Mouse (Mus musculus): ENCODE measurements around the gene Tnpo1. TPM values are rescaled to one million over a fixed set of nuclear protein-coding genes. Genes with fewer than 3 reads are reported as not detected.

The Tnpo1 gene
- total RNA-seq, 2 experiments from 2014 or later: 74.0 to 80.5 TPM

DNA sequence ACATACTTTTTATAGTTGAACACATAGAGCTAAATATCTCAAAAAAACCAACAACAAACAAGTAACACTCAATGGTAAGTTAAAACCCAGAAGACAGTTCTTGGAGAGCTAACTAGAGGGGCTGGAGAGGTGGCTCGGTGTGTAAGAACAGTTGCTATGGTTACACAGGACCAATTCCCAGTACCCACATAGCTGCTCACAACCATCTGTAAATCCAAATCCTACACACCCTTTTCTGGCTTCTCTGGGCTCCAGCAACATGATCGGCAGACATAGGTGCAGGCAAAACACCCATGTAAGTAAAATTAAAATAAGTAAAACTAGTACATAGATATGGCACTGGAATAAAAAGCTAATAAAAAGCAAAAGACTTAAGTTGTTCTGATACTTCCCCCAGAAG lies 31.3 kb downstream of the Tnpo1 start:
- intact Hi-C loops (cut with DNase I): no loop called here
- DNase-seq: no peak

DNA sequence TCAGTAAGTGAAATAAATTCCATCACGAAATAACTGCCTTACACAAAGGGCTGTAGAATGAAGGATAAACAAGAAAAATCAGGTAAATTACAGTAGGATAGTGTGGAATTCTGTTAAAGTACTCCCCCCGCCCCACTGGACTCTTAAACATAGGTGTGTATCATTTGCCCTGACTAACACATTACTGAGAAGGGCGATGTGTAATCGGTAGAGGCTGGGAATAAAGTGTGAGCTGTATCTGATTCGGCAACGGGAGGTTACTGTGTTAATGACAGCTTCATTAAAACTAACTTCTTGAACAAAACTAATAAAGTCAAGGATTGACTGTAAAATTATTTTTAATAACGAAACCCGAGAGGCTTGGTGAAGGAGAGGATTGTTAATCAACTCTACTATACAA lies 34.7 kb downstream of the Tnpo1 start:
- intact Hi-C loops (cut with DNase I): loop anchor here (2.0 kb wide), 1 partner anchor 33 kb away; no protein-coding TSS in a partner anchor

DNA sequence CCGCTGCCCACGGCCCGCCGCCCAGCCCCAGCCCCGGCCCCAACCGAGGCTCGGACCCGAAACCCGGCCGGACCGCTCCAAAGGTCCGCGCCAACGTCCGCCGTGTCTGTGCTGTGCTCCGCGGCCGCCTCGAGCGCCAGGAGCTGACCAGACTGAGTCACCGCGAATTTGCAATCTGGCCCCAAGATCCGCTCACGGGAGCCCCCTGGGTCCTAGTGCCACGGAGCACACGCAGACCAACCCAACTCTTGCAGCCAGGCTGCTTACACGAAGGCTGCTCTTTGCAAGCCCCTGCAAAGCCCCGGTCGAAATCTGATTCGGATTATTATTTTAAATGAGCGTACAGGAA lies 35.3 kb downstream of the Tnpo1 start:
- intact Hi-C loops (cut with DNase I): loop anchor here (2.0 kb wide), 1 partner anchor 34 kb away; no protein-coding TSS in a partner anchor
- peak; percentile 84 to 85 for DNase-seq

More for the DNA sequence above, 34.7 kb downstream of the Tnpo1 start:
- no peak for DNase-seq

DNA sequence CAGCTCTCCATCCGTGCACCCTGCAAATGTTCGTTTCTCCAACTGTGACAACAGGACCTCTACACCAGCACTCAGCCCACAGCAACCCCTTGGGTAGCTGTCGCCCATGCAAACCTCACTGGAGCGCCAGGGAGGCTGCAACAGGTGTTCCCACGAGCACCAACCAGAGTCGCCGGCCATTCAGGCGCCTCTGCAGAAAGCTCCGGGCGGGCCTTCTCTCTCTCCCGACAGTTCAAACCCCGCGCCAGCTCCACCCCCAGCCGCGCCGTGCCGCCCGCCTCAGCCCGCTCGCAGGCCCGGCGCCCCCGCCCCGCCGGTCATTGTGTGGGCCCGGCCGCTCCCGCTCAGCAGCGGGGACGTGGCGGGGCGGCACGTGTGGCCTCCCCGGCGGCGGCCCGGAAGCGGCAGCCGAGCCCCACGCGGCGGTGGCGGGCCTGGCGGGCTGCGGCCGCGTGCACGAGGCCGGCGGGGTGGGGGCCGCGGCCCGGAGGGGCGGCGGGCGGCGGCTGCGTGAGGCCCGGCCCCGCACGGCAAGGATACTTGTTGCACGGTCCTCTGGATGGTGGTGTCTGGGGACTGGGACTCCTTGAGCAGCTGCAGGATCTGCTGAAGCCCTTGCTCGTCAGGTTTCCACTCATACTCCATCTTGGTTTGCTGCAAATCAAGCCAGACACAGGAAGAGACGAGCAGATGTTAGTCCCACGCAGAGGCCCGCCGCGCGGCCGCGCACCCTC lies 35.9 kb downstream of the Tnpo1 start:
- peak; percentile 68 to 76 for DNase-seq
- intact Hi-C loops (cut with DNase I): loop anchor here (2.0 kb wide), 1 partner anchor 34 kb away; no protein-coding TSS in a partner anchor

DNA sequence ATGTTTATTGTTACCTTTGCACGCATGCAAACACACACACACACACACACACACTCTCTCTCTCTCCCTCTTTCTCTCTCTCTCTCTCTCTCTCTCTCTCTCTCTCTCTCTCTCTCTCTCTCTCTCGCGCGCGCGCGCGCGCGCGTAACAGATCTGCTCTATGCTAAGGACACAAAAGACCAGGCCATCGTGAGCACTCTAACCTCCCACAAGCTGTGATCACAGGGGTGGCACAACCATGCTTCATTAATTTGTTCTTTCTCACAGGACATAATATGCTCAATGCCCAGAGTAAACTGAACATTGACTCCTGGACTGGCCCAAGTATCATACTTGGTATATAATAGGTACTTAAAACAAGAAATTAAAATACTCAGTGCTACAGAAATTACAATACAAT lies 37.0 kb downstream of the Tnpo1 start:
- no peak for DNase-seq
- intact Hi-C loops (cut with DNase I): no loop called here

DNA sequence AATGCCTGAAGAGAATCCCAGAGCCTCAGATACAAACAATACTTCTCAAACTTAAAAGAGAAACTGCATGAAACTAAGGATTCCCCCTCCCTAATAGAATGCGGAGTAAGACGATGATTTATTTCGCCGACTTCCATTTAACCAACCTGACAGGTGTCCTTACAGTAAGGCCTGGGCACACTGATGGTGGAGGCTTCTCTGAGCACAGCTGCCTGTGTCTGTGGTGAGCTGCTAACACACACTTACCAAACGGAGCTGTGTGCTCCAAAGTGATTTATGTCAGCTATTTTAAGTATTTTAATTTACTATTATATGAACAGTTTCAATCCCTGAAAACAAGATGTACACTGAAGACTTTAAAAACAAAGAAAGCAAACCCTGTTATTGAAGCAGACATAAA lies 42.4 kb downstream of the Tnpo1 start:
- intact Hi-C loops (cut with DNase I): loop anchor here (5.0 kb wide), 1 partner anchor 39 kb away; no protein-coding TSS in a partner anchor
- no peak for DNase-seq

DNA sequence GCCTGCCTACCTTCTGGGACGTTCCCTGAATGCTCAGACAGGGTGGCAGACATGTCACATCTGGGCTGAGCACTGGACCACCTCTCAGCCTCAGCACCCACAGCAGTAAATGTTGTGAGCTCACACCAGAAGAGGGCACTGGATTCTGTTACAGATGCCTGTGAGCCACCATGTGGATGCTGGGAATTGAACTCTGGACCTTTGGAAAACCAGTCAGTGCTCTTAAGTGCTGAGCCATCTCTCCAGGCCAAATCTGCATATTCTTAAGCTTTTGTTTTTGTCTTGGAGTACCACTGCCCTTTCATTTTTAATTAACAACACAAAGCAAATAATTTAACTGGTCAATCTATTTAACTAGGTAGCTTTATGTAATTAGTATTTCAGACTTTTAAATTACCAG lies 44.2 kb downstream of the Tnpo1 start:
- intact Hi-C loops (cut with DNase I): loop anchor here (5.0 kb wide), 1 partner anchor 40 kb away; no protein-coding TSS in a partner anchor
- DNase-seq: no peak

DNA sequence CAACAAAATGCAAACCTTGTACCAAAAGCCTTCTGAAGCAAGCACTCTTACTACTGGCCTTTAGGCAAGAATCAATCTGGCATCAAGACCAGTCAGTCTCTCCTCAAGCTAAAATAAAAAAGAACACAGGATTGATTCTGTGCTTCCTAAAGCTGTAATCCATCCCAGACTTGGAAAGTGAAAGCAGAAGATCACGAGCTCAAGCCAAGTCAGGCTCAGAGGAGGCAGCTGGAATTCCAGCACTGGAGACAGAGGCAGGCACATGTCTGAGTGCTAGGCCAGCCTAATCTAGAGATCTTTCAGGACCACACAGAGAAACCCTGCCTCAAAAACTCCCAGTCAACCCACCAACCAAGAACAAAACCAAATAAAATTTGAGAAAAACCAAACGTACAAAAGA lies 45.8 kb downstream of the Tnpo1 start:
- DNase-seq: peak in 1 of 2 experiments; percentile 16
- intact Hi-C loops (cut with DNase I): loop anchor here (5.0 kb wide), 1 partner anchor 42 kb away; no protein-coding TSS in a partner anchor

DNA sequence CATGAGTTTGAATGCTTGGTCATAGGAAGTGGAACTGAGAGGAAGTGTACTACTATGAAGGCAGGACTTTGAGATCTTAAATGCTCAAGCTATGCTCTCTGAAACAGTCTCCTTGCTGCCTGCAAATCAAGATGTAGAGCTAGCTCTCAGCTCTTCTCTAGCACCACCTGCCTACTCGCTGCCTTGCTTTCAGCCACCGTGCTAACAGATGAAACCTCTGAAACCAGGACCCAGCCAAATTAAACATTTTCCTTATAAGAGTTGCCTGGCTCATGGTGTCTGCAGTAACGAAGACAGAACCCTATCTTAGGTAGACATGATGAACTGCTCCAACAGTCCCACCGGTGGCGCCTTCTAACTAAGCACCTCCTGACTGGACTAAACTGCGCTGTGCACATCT lies 46.8 kb downstream of the Tnpo1 start:
- intact Hi-C loops (cut with DNase I): no loop called here
- no peak for DNase-seq

DNA sequence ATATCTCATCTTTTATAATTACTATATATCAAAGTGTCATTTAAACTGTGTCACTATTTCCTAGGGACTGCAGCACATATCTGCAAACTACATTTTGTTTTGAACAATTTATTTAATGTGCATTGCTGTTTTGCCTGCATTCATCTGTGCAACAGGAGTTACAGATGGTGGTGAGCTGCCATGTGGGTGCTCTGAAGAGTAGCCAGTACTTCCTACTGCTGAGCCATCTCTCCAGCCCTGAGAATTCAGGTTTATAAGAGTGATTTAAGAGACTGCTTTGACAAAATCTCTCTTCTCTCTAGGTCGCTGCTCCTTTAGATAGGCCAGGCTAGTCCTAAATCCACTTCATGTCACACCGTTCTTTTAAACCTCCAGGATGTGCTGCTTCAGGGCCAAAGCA lies 49.0 kb downstream of the Tnpo1 start:
- intact Hi-C loops (cut with DNase I): no loop called here
- no peak for DNase-seq

DNA sequence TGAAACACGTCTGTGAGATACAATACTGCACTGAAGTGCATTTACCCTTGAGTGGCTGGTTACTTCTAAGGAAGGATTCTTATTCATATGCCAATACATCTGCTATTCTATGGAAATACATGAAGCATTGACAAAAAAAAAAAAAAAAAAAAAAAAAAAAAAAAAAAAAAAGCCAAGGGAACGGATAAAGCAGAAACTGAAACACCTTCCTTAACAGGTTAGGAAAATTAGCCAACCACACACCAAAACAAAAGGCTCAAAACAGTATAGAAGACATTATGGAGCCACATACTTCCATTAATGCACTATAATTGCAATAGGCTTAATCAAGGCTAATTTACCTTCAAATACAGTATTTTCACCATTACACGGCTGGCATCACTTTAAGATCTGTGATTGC lies 51.5 kb downstream of the Tnpo1 start:
- no peak for DNase-seq
- intact Hi-C loops (cut with DNase I): loop anchor here (5.0 kb wide), 1 partner anchor 293 kb away; no protein-coding TSS in a partner anchor

DNA sequence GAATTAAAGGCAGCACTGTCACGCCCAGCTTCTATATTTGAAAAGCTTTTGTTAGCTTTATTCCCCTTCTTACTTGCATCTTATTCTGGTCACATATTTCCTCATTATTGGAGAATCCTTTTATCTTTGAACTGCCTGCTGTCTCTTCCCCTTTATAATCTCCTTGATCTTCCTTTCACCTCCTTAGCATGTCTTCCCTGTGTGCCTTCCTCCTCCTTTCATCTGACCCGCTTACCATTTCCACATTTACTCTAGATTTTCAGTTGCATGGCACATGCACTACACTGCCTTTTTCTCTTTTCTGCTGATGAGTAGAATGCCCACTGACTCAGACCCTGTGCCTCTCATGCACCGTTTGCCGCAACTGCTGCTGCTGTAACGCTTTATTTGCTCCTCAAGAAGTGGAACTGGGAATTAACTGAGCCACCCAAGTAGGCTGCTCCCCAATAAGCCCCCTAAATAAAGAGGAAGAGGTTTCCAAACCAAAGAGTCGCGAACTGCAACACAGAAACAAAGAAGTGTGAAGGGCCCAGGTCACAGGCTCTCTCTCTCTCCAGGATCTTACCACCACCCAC lies 53.8 kb downstream of the Tnpo1 start:
- intact Hi-C loops (cut with DNase I): loop anchor here (5.0 kb wide), 1 partner anchor 295 kb away; no protein-coding TSS in a partner anchor

DNA sequence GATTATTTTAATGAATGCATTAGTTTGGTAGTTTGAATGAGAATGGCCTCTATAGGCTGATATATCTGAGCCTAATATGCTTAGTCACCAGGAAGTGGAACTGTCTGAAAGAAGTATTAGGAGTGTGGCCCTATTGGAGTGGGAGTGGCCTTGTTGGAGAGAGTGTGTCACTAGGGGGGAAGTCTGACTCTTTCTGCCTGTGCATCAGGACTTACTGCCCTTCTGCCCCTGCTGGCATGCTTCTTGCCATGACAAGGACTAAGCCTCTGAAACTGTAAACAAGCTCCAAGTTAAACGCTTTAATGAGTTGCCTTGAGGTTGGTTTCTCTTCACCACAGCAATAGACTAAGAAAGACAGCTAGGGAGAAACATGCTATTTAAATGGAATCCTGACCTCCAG lies 54.9 kb downstream of the Tnpo1 start:
- DNase-seq: no peak
- intact Hi-C loops (cut with DNase I): loop anchor here (5.0 kb wide), 1 partner anchor 296 kb away; no protein-coding TSS in a partner anchor

More for the DNA sequence above, 53.8 kb downstream of the Tnpo1 start:
- DNase-seq: no peak

DNA sequence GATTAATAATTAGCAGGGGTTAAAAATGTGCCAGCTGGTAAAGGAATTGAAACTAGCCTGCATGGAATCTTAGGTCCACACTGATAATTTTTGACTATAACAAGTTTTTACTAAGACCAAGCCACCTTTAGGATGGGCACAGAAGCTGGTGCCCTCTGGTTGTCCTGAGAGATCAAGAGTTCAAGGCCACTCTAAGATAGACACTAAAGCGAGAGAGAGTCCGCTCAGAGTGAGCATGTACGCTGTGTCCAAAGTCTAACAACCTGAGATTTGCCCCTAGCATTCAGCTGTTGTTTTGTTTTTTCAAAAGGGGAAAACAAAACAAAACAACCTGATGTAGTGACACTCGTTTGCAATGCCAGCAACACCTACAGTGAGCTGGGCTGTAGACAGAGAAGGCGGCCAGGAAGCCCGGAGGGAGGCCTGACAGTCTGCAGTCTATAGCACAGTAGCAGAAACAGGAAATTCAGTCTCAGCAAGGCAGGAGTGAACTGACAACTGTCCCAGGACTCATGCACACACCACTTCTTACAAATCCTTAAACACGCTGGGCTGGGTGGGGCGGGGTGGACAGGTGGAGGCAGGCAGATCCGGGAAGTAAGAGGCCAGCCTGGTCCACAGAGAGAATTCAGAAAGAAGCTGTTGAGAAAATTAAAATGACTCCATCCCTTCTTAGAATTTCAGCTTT lies 57.8 kb downstream of the Tnpo1 start:
- intact Hi-C loops (cut with DNase I): loop anchor here (2.0 to 10.0 kb wide), 3 partner anchors 224 to 449 kb away; no protein-coding TSS in a partner anchor
- no peak for DNase-seq

DNA sequence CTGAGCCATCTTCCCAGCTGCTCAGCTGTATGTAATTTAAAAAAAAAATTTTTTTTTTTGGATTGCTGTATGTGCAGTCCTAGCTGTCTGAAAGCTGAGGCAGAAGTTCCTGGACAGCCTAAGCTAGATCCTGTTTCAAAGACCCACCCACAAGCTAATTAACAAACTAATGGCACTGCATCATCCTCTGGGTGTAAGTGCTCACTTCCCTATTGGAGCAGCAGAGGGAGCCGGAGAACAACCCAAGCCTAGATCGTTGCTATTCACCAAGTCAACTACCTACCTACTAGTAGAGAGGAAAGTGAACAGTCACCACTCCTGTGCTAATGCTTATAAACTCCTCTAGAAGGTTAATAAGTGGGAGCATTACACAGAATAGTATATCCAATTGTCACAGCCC lies 58.4 kb downstream of the Tnpo1 start:
- peak; percentile 53 to 60 for DNase-seq
- intact Hi-C loops (cut with DNase I): loop anchor here (2.0 to 10.0 kb wide), 3 partner anchors 225 to 449 kb away; no protein-coding TSS in a partner anchor

DNA sequence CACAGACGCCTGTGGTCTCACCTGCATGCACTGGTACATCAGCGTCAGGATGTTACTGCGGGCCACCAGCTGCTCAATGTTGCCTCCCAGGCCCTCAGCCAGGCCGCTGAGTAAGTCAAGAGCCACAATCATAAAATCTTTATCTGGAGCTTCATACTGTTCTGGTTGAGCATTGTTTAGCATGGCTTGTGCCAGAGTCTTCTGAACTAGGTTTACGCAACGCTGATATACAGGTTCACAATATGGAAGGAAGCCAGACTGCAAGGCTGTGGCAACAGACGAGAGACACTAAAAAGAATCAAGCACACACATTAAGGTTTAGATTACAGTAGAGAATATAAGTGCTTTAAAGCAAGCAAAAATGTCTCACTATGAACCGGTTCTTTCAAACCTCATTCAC lies 70.9 kb downstream of the Tnpo1 start:
- no peak for DNase-seq
- intact Hi-C loops (cut with DNase I): no loop called here

DNA sequence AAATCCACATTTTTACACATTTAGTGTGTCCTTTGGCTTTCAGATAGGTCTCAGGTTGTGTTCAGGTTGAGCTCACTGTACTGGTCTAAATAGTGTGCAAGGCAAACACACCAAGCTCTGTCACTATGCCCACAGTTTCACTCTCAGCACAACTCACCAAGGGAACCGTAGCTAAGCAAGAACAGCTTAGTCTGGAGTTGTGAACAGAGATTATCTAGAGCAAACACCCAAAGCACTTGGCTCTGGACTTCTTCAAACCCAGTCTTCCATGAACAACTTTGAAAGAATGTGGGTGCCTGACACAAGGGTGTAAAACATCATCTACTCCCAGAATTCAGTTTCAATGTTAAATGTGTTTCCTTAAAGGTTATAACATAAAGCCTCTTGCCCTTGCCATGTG lies 80.4 kb downstream of the Tnpo1 start:
- DNase-seq: no peak
- intact Hi-C loops (cut with DNase I): no loop called here

DNA sequence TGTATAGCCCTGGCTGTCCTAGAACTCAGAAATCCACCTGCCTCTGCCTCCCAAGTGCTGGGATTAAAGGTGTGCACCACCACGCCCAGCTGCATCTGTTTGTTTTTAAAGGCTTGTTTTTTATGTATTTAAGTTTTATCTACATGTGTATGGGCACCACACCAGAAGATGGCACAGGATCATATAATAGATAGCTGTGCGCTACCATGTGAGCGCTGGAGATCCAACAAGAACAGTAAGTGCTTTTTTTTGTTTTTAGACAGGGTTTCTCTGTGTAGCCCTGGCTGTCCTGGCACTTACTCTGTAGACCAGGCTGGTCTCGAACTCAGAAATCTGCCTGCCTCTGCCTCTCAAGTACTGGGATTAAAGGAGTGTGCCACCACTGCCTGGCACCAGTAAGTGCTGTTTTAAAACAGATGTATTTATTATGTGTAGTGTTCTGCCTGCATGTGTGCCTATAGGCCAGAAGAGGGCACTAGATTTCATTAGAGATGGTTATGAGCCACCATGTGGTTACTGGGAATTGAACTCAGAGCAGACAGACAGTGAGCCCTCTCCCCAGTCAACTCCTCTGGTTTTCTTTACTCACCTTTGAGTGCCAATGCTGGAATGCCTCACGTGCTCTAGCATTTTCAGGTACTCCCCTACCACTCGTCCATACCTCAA lies 89.6 kb downstream of the Tnpo1 start:
- no peak for DNase-seq
- intact Hi-C loops (cut with DNase I): no loop called here

DNA sequence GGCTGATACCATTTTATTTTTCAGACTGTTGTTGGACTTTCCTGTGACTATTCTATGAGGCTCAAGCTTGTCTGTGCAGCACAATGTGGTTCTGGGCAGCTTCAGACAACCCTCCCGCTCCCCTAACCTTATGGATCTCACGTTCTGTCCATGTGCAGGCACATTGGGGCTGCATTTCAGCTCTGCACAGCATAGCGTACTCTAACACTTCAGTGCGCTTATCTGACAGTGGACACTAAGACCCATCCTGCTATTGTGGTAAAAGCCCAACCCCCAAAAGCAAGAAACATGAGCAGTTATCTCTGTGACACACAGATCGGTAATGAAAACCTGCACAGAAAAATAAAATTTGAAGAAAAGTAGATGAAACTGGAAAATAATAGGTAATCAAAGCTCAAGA lies 90.4 kb downstream of the Tnpo1 start:
- DNase-seq: no peak
- intact Hi-C loops (cut with DNase I): no loop called here

DNA sequence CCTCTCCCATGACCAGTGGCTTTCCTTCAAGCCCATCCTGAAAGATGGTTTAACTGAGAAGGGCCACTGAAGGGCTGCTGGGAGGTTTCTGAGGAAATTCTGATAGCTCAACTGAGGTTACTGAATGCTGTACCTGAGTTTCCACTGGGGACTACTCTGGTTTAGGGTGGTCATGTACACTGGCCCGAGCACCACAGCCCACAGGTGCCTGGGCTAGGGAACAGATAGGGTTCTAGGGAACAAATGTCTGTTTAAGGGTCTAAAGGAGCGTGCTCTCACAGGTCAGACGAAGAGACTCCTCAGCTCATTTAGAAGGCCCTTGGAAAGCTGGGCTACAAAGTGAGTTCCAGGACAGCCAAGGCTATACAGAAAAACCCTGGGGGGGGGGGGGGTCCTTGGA lies 91.5 kb downstream of the Tnpo1 start:
- intact Hi-C loops (cut with DNase I): no loop called here
- no peak for DNase-seq

DNA sequence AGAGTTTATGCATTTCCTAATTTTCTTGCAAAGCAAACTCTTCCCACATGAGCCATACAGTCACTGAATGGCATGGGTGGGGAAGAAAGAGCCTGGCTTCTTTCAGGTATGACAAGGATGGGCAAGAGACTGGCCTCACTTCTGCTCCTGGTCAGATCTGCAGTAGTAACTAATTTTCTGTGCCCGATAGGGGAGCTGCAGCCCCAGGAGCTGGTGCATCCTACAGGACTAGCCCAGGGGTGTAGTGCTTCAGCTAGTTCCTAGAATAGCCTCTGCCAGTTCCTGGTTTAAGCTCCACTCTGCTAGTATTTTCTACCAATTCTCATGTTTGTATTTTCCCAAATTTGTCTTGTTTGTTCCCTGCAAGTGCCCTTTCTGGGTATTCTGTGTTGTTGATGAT lies 92.0 kb downstream of the Tnpo1 start:
- intact Hi-C loops (cut with DNase I): no loop called here
- peak in 1 of 2 experiments; percentile 12 for DNase-seq
